Mouse (Mus musculus) kidney, postnatal 14 days (tissue): ENCODE results near the gene Cadm1.
A peak's percentile ranks its signal among the peaks of the same experiment; 100 is the strongest.

Experiments used
- DNase-seq: peaks from one replicate; pipeline ENCODE4 v3.0.0; 2022; ENCODE audit warnings: mixed read lengths

Gene Cadm1

DNA sequence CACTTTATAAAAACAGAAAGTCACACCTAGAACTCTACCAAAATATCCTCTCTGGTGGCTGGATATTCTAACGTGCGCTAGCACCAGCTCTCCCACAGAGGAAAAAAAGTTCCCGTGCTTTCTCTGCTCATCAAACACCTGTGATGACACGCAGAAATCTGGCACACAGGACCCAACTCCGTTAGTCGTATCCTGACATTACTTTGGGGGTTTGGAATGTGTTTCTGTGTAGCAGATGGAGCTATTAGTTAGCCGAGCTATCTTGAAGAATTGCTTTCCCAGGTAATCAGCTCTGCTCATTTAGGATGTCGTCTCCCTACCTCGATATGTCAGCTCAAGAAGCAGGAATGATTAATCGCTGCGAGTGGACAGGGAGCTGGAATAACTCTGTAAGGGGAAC is 80.3 kb downstream of the Cadm1 start:
- DNase-seq: no peak

DNA sequence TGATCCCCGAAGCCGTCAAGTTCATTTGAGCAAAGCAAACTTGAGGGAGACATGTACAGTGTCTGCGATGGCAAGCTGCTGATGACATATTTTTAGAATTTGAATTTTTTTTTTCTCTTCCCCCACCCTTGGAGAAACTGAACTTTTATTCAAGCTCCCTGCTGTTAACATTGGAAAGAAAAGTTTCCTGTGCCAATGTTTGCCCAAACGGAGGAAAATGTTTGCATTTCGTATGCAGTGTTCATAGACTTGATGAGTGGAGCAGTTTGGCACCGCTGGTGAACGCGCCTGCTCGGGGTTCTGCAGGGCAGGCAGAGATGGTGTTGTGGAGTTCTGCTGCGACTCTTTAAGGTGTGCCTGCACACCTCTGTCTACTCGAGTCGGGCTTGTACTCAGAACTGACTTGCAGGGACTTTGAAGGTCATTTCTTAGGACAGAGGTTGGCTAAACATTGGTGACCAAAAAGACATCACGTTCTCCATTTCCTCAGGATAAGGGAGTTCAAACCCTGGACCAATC is 83.0 kb downstream of the Cadm1 start:
- DNase-seq: no peak

DNA sequence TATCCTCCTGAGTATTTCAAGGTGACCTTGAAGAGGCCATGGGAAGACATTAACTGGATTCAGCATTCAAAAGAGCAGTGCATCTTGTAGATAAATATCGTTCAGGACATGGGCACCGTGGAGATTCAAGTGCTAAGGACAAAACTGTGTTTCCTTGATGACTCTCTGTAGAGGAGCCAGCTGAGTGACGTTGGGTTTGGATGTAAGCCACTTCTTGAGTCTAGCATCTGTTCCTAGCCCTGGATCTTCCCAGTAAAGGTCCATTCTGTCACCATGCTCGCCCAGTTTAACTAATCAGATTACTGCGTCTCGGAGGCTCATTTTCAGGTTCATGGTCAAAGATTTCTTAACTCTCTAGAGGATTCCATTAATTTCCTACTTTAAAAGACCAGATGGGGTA is 85.1 kb downstream of the Cadm1 start:
- no peak for DNase-seq

DNA sequence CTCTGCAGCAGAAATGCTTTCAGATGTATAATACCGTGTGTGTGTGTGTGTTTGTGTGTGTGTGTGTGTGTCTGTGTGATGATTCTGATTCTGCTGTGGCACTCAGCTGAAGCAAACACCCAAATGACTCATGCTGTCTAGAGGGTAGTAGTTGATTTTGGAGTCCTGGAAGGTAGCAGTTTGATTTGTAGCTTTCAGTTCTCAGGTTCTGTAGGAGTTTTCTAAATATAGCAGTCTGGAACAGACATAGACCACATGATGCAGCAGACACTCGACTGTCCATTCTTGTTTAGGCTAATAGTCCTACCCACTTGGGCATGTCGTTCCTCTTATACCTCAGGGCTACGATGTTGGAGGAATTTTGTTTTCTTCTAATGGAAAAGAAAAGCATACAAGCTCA is 86.4 kb downstream of the Cadm1 start:
- no peak for DNase-seq

DNA sequence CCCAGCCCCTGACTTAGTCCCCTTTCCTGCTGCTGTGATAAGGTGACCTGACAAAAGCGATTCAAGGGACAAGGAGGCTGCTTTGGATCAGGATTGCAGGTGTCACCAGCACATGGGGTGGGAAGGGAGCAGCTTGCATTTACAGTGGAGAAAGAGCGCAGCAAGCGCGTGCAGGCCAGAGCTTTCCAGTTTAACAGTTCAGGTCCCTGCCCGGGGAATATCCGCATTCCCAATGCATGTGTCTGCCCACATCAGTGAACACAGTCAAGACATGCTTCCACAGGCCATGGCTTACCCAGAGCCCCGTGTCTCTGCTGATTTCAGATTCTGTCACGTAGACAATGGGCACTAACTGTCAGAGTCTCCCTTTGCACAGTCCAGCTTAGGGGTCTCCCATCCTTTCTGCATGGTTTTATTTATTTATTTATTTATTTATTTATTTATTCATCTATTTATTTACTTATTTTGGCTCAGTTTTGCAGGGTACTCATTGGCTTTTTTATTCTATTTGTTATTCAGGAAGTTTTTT is 89.6 kb downstream of the Cadm1 start:
- DNase-seq: no peak

DNA sequence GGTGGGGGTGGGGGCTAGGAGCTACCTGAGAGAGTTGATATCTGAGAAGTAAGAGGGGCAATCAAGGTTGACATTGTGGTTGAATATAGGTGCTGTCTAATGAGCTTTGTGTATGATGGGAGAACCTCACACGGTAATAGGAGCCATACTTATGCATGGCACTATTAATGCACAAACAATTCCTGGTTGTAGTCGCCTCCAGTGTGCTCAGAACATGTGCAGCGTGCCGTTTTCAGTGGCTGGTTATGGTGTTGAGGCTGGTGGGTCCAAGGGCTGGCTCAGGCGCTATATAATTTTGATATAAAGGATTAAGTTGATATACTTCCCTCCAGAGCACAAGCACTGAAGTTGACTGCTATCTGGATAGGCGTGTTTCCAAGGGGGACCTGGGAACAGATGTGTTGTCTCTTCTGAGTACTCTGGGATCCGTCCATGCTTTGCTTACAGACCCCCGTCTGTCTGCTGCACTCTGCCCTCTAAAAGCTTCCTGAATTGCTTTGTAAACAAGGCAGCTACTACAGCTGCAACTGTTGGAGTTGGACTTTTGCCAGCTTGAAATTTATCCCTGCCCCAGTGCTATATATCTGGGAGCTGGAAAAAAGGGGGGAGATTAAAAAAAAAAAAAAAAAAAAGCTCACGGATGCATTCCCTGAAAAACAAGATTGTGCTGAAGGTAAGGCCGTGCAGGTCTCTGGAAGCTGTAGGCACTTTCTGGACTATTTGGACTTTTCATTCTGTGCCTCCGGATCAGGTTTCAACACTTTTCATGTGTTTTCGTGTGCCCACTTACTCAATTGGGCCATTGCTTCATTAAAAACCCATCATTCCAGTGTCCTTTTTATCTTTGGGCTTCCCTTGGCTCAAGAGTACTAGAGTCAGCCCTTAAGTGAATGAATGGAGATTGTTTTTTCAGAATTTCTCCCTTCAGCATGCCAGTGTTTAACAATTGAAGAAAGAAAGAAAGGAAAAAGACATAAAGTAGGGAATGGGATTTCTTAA is 93.8 kb downstream of the Cadm1 start:
- peak; percentile 48 for DNase-seq

DNA sequence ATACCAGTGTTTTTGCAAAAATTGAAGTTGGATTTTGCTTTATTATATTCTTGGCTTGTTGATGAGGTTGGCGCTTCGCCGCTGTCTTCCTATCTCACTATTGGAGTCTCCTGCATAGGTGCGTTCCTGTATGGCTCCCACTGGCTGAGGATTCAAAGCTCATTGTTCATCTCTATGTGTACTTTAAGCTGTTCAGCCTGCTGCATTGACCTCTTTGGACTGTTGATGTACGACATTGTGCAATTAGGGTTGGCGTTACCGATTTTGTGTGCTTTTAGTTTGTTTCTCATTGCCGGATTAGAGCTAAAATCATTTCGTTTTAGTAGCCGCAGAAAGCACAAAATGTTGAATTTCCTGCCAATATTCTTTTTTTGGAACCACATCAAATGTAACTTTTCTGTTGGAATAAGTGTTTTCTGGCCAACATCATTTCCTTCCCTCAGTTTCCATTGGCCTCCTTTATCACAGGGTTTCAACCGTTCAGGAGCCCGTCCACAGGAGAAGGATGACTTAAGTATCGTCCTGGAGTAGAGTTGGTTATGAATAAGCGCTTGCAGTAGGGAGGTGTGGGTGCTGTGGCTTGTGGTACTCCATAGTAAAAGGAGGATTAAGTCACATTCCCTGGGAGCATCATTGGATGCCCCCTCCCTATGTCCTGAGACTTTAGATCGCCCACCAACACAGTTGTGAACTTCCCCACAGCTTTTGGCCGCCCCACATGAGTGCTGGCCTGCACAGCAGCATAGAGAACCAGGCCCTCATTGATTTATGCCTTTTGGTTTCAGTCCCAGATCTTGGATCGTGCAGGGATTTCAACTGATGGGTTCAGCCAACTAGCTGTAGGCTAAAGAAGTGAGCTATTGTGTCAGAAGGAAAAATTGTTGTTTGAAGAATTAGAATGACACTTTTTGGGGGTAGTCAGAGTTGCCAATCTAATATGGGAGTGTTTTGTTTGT is 94.9 kb downstream of the Cadm1 start:
- peak; percentile 68 for DNase-seq

DNA sequence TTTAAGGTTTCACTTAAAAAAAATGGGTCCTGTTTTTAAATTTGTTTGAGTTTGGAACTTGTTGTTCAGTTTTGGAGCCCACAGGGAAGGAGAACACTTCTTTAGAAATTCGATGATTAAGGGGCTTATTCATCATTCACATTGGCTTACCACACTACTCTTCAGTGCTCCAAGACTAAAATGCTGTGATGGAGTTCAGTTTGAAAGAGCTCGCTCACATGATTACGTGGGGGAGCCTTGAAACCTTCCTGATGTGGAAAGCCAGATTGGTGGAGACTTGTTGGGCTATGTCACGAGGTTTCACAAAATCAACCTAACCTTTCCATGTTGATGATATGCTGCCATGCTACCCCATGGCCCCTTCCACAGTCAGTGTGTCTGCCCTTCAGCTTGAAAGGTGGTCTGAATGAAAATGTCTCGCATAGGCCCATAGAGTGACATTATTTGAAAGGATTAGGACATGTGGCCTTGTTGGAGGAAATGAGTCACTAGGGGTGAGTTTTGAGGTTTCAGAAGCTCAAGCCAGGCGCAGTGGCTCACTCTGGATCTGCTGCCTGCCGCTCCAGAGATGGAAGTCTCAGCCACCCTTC is 95.7 kb downstream of the Cadm1 start:
- no peak for DNase-seq

DNA sequence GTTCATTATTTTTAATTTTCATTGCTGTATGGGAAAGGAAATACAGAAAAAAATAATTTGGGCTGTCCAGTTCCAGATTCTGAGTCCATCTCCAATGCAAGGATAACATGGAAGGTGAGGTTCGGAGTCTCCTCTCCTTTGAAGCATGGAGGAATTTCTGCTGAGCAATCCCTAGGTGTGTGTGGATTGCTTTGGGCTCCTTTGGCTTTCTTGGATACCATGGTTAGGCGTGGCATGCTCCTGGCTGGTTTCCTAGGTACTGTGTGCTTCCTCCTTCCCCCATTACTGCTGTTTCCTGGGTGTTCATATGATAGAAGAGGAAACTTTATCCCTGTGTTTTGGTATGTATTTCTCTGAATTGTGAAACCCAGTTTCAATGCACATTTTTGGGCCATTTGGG is 98.0 kb downstream of the Cadm1 start:
- DNase-seq: no peak

DNA sequence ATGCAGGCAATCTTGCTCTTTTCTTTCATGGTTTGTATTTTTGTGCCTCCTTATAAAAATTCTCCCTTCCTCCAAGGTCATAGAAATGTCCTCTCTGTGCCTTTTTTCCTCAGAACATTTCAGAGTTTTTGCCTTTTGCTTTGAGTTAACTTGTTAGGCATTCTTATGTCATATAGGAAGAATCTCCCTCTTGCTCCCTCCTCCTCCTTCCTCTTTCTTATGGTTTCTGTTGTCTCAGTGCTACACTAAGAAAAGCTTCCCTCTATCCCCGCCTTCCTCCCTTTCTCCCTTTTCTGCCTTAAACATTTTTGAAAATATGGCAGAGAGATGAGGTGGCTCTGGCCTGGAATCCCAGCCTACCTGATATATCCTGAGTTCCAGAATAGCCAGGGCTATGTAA is 98.6 kb downstream of the Cadm1 start:
- DNase-seq: no peak

DNA sequence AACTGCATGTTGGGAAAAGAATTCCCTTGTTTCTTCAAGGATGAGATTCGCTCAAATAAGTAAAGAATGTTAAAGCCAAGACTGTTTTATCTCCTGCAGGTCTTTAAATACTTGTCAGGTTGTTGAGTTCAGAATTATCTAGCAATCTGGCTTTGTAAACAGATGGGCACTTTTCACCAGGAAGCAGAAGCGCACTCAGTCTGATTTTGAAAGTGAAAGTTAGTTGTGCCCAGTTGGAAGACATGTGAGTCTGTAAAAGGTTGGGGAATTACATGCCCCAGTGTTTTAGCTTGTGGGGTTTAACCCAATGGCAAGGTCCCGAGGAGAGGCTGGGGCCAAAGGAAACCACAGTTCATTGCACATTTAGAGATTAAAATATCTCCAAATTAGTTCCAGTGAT is 104.7 kb downstream of the Cadm1 start:
- no peak for DNase-seq

DNA sequence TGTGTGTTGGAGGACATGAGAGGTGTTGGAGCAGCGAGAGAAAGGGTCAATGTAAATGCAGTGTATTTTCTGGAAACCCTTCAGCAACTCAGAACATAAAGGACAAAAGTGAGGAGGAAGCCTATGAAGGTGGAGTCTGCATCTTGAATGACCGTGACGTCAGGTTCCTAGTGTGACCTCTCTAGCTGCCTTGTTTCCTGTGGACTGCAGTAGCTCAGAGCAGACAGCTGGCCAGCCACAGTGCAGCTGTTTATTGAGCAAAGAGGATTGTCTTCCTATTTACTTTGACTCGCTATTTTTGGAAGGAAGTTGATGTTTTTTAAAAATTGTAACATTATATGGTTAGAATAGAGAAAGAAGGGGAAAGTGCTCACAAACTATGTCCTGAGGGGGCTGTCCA is 112.7 kb downstream of the Cadm1 start:
- peak; percentile 61 for DNase-seq

DNA sequence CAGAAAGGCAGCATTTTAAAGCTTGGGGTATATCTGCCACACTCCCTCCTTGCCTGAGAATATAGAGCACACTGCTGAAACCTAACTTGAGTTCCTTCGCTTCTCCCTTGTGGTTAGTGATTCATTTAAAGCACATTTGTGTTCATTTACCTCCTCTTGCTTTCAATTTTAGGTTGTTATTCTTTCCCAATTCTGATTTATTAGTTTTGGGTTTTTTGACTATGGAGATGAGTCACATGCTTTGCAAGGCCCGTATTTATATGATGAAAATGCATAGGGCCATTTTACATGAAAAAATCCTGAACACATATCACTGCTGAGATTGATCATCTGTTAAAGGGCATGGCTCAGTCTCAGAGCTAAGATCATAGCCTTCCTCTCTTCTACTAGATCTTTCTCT is 115.1 kb downstream of the Cadm1 start:
- no peak for DNase-seq

DNA sequence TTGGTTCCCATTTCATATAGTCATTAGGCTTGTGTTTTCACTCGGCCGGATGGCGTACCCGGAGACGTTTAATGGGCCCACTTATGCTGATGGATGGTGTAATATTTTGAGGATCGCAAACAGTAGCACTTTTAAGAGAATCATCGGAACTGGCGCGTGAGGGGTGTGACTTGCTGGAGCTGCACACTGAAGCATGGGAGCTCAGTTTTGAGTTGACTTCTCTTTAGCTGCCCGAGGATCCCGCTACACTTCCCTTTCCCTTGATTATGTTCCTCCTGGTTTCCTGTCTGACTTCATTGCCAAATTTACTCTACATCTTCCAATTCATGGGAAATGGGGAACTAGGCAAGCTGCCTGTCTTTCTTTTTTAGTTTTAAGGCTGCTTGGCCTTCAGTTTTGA is 121.5 kb downstream of the Cadm1 start:
- peak; percentile 12 for DNase-seq

DNA sequence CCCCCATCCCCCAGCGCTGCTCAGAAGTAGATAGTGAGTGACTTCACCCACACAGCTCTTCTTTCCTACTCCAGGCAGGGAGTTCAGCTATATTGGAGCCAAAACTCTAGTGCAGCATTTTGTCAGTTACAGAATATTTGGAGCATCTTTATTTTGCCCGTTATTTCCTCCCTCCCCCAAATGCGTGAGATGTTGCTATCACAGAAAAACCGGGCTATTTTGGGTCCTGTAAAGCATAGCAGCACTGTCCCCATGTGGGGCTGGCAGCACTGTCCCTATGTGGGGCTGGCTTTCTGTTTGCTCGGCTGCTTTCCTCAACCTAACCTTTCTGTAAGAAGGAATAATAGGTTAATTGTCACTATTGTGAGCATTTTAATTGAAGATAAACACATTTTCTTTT is 122.2 kb downstream of the Cadm1 start:
- no peak for DNase-seq

DNA sequence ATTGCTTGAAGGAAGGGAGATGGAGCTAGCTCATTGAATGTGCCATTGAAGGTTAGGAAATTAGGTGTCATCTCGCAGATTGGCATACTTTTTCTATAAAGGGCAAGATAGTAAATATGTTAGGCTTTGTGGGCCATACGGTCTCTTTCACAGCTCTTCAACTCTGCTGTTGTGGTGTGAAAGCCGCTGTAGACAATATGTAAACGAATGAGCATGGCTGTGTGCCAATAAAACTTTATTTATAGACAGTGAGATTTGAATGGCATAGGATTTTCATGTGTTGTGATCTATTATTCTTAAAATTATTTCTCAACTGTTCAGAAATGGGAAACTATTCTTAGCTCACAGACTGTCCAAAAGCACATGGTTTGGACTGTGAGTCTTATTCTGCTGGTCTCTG is 123.0 kb downstream of the Cadm1 start:
- no peak for DNase-seq

DNA sequence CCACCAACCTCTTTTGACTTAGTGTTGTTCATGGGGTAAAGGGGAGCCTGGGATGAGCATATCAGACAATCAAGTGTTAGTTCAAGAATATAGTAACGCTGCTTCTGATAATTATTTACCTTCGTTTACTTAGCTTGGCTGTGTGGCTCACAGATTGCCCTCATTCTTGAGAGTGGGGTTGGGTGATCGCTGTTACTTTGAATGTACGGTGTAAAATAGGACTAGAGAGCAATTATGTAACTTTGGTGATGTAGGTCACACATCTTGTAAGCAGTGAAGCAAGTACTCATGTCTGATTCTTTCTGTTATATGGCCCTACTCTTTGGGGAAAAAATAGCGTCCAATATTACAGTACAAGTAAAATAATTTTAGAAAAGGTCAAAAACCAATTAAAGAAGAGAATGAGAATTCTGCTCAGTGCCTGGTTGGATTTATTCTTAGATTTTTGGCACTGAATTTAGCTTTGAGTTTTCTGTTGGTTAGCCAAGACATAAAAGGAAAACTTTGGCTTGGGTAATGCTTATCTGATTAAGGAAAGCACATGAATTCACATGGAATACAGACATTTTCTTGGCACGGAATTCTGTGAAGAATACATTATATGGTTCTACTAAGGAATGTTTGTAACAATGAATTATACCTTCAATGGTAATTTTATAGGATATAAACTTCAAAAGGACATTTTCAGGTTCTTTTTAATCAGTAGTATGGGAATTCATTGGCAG is 129.6 kb downstream of the Cadm1 start:
- DNase-seq: no peak

DNA sequence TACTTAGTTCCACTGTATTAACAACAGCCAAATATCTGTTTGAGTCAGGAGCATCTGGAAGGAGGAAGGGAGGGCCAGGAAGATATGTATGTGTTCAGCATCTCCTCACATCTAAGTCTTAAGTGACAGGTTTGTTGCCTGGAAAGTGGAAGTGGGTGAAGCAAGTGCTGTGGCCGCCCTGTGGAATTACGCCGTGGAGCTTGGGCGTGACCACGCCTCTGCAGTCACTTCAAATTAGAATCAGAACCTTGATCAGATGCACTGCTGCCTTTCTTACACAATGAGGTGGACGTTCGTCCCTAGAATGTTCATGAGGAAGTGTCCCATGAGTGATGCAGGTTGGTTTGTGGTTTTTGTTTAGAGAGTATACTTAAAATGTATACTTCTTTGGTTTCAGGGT is 131.6 kb downstream of the Cadm1 start:
- DNase-seq: no peak

DNA sequence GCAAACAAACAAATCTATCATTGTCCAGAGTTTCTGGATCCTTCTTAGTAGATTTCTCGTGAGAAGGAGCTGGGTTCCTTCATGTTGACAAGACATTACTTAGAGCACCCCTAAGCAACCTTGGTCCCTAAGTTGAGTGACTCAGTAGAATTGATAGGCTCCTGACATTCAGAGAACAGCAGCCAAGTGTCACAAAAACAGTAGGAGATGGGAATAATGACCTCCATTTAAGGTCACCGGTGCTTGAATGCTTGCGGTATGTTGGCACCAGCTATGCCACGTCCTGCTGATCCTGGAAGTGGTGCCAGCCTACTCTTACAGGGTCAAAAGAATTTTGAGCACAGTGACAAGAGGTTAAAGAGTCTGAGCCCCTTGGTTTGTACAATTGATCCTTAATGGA is 139.2 kb downstream of the Cadm1 start:
- DNase-seq: no peak

DNA sequence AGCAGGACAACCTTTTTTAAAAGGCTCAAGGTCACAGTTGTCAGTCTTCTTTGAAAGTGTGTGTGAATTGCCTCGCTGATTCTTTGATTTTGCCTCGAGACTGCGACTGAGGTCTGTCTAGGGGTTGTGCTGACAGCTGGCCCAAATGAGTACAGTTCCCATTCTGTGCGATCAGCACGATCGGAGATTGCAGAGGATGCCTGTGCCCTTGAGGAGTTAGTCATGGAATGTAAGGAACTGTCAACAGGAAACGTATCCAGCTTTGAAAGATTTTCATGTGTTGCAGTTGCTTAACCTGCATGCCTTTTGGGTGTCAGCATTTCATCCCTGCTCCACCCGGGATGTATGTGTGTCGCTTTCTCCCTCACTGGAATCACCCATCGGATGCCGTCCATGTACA is 141.6 kb downstream of the Cadm1 start:
- DNase-seq: no peak

DNA sequence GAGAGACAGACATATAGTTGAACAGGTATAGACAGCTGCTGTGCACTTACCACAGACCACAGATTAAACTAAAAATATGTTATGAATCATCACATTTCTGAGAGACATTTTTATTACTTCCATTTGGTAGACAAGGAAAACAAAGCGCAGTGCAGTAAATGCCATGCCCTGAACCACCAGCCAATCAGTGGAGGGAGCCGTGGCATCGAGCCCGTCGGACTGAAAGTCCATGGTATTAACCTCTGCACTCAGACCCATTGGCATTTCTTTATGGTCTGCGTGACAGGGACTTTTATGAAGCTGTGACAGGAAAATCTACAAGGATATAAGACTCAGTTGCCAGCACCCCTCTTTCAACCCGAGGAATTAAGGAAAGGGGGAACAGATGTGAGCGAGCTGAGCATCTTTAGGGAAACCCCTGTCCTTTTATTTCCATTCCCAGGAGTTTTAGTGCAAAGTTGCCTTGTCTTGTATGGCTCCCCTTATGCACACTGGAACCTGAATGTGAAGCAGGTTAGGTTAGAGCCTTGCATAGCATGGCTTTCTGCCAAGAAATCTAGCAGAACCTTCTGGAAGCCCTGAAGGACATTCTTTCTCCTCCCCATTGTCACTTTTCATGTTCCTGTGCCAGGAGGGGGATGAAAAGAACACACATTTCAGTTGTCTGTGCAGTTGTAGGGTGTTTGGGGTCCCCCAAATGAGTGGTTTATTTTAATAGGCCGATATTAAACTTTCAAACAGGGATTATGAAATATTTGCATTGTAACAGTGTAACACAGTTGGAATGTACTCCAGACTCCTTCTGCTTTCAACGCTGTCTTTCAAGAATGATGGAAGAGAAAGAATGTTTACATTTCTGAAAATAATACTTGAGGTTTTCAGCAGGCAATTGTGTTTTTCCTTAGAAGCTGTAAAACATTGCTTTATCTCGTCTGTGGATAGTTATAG is 145.1 kb downstream of the Cadm1 start:
- peak; percentile 10 for DNase-seq
